Mouse (Mus musculus) kidney, adult 2 months (tissue): ENCODE data around the gene Siglec1. TPM values are rescaled to one million over a fixed set of nuclear protein-coding genes. Genes with fewer than 3 reads are reported as not detected.
A peak's percentile ranks its signal among the peaks of the same experiment; 100 is the strongest.

Experiments used
- DNase-seq: peaks from one replicate; pipeline ENCODE4 v3.0.0; 2021
- H3K27ac ChIP-seq: fragments of 200-500 bp; 2 replicates; pipeline ENCODE4 v1.5.1; 2012; ENCODE audit warnings: low read depth, low read length, control low read depth, inconsistent platforms; ENCODE audit not compliant: insufficient read depth
- H3K27me3 ChIP-seq: fragments of 200-500 bp; replicated peaks from 2 replicates; pipeline ENCODE4 v1.6.1; 2012; ENCODE audit warnings: mild to moderate bottlenecking, moderate library complexity, low read length, inconsistent platforms; ENCODE audit not compliant: control insufficient read depth, insufficient read depth
- H3K36me3 ChIP-seq: fragments of 200-500 bp; 2 replicates; pipeline ENCODE4 v1.6.1; 2012; ENCODE audit warnings: mild to moderate bottlenecking, moderate library complexity, low read length, inconsistent platforms; ENCODE audit not compliant: control insufficient read depth, insufficient read depth
- H3K4me1 ChIP-seq: fragments of 200-500 bp; 2 replicates; pipeline ENCODE4 v1.6.1; 2011; ENCODE audit warnings: low read length; ENCODE audit not compliant: control insufficient read depth, insufficient read depth
- H3K4me3 ChIP-seq: fragments of 200-500 bp; 2 replicates; pipeline ENCODE4 v1.5.1; 2011; ENCODE audit warnings: mild to moderate bottlenecking, low read depth, low read length, control low read depth; ENCODE audit not compliant: insufficient read depth
- CTCF ChIP-seq: fragments of 200-500 bp; conservative IDR thresholded peaks from 2 replicates; pipeline ENCODE4 v1.5.1; 2011; ENCODE audit warnings: low read depth, mild to moderate bottlenecking, control low read depth, low read length, moderate library complexity, mixed read lengths; ENCODE audit not compliant: insufficient read depth, insufficient read length
- POLR2A ChIP-seq: fragments of 200-500 bp; IDR thresholded peaks from one replicate; pipeline ENCODE4 v1.6.1; 2011; ENCODE audit warnings: low read depth, low read length, control low read depth
- WGBS: fragments of 180-500 bp; shearing (Covaris S2); methylation state at CpG from one replicate; pipeline ENCODE4 v1.1.7; 2018; 5-methylcytosine and 5-hydroxymethylcytosine counted together
- polyA plus RNA-seq: library from polyadenylated mRNA; depleted of rRNA; stranded (reverse); fragments of >200 nt; gene quantifications from 2 replicates; pipeline ENCODE4 v1.2.3, GENCODE M21; 2012

Siglec1 gene
- polyA plus RNA-seq, 1 experiment: 7.5 TPM

DNA sequence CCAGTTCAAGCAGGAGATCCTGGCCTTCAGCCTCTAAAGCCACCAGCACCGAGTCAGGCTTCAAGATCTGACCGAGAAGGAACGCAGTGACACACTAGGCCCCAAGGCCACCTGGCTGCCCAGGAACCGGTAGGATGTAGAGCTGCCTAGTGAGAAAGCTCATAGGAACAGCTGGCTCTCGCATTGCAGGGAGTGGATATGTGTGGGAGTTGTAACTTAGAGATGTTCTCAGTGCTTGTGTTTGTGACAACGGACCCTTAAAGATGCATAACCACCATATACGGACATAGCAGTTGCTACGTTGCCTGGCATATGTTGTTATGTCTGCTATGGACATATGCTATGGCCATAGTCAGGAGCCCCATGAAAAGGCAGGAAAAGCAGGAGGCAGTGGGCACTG, 27.9 kb downstream of the Siglec1 start:
- H3K4me1 ChIP-seq: no peaks in the 10 kb centered on the region
- no peak overlapping the region for H3K4me3 ChIP-seq
- H3K27ac ChIP-seq: no peak overlapping the region
- DNase-seq: no peak
- 93% methylated on average over 8 of the region's 8 CpGs for WGBS
- H3K36me3 ChIP-seq: no peaks in the 10 kb centered on the region
- H3K27me3 ChIP-seq: no peaks in the 10 kb centered on the region
- TF ChIP-seq CTCF (no peak), POLR2A (no peak)

DNA sequence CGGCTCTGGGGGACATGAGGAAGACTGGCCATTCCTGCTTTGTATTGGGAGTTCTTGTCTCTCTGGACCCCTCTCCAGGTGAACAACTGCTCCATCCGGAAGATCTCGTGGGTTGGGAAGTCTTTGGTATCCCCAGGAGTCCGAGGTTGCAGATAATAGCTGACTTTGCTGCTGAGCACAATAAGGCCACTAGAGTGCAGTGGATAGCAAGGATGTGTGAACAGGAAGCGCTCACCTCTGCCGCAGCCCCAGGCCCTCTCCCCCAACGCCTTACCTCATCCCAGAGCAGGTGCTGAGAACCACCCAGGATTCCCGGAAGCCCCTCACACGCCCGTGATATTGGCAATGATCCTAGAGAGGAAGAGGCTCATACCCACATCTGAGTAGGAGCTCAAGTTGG, 30.4 kb downstream of the Siglec1 start:
- 5% methylated on average over 10 of the region's 10 CpGs for WGBS
- Histone ChIP-seq H3K27ac (no peak overlapping the region), H3K36me3 (no peaks in the 10 kb centered on the region), H3K4me1 (no peaks in the 10 kb centered on the region), H3K27me3 (no peaks in the 10 kb centered on the region), H3K4me3 (no peak overlapping the region)
- TF ChIP-seq CTCF (peak; percentile 63), POLR2A (no peak)
- peak; percentile 13 for DNase-seq

DNA sequence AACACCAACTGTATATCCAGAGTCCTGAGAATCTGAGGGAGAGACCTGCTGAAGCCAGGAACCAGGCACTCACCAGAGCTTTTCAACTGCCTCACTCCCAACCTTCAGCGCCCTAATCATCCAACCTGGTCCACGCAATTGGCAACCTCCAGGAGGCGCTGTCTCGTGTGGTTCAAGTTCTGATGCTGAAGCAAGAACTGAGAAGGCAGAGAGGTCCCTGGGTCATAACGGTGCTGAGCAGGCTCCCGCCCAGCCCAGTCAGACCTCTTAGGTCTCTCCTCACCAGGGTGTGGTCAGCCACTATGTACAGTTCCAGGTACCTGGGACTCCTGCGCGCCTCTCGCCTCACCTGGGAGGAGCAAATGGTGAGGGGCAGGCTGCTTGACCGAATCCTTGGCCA, 30.9 kb downstream of the Siglec1 start:
- DNase-seq: peak; percentile 47
- Histone ChIP-seq H3K36me3 (no peaks in the 10 kb centered on the region), H3K27me3 (no peaks in the 10 kb centered on the region), H3K4me1 (no peaks in the 10 kb centered on the region), H3K4me3 (no peak overlapping the region), H3K27ac (no peak overlapping the region)
- 5% methylated on average over 10 of the region's 10 CpGs for WGBS
- no peak for TF ChIP-seq POLR2A
- TF ChIP-seq CTCF: peak; percentile 72

DNA sequence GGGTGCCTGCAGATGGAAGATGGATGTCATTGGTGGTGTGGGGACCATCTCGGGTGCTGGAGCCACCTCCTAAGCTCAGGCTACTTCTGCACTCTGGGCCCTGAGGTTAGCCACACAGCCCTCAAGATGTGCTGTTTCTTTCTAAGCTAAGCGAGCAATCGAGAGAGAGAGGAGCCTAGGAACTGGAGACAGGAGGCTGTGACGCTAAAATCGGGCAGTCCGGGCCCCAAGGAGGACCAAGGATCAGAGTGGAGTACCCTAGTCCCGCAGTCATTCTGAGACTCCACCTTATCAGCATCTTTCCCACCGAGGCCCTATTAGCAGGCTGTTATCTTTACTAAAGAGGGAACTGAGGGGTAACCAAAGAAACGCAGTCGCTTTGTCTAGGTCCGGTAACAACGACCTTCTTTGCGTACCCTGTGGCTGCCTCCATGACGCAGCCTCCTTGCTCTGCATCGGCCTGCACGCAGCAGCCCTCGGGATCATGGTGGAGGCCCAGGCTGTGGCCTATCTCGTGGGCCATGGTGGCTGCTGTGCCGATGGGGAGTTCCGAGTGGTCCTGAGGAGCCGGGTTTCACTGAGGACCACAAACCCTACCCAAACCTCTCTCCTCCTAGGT, 31.8 kb downstream of the Siglec1 start:
- TF ChIP-seq CTCF: no peak
- no peak for TF ChIP-seq POLR2A
- 12% methylated on average over 21 of the region's 21 CpGs for WGBS
- no peak for DNase-seq
- Histone ChIP-seq H3K36me3 (no peaks in the 10 kb centered on the region), H3K4me1 (no peaks in the 10 kb centered on the region), H3K4me3 (no peak overlapping the region), H3K27ac (no peak overlapping the region), H3K27me3 (no peaks in the 10 kb centered on the region)

DNA sequence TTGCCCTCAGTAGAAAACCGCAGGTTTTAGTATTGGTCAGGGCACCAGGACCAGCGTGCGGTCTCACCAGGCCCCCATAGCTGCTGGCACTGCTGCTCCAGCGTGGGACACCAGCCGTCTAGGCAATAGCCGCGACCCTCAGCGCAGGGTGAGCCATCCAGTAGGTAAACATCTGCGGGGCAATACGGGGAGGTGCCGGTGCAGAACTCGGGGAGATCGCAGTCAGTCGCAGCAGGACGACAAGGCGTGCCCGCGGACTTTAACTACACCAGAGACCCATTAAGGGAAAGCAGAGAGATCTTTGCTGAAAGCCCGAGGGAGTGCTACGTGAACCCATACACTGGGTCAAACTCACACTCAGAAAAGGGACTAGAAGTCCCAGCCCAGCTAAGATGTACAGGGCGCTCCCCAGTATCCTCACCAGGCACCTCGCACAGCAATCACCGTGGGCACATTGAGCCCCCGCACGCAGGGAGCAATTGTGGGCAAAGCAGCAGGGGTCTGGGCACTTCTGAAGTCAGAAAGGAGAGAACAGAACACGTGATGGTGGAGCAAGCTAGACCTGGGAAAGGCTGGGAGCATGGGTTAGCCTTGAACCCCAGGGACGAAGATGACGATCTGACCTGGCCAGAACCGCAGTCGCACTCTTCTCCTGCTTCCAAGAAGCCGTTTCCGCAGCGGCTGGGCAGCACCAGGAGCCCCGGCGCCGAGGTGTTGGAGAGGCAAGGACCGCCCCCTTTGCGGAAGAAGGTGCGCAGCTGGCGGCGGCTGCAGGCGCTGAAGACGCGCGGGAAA, 32.5 kb downstream of the Siglec1 start:
- WGBS: 6% methylated on average over 45 of the region's 45 CpGs
- Histone ChIP-seq H3K36me3 (no peaks in the 10 kb centered on the region), H3K27me3 (no peaks in the 10 kb centered on the region), H3K4me3 (no peak overlapping the region), H3K4me1 (no peaks in the 10 kb centered on the region), H3K27ac (no peak overlapping the region)
- TF ChIP-seq CTCF: no peak
- TF ChIP-seq POLR2A: no peak
- no peak for DNase-seq

DNA sequence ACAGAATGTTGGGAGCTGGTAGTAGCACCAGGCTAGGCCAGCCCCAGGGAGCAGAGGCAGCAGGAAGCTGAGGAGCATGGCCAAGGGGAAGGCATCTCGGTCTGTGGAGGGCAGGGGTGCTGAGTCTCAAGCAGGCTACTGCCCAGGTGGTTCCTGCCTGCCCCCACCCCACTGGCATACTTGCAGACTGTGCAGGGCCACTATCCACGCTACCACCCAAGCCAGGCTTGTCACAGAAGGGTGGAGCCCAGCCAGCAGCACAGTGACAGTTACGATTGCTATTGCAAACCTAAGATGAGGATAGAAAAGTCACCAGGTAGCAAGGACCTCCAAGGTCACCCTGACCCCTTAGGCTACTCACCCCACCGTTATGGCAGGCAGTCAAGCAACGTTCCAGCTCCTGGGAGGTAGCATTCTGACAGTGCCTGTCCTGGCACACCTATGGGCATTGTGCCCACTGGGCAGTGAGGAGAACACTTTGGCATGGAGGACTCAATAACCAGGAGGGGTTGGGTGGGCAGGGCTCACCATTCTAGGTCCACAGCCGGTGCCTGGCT, 33.6 kb downstream of the Siglec1 start:
- no peaks in the 10 kb centered on the region for H3K4me1 ChIP-seq
- no peaks in the 10 kb centered on the region for H3K36me3 ChIP-seq
- no peak overlapping the region for H3K27ac ChIP-seq
- DNase-seq: no peak
- no peaks in the 10 kb centered on the region for H3K27me3 ChIP-seq
- TF ChIP-seq POLR2A (no peak), CTCF (no peak)
- no peak overlapping the region for H3K4me3 ChIP-seq
- 67% methylated on average over 6 of the region's 6 CpGs for WGBS

DNA sequence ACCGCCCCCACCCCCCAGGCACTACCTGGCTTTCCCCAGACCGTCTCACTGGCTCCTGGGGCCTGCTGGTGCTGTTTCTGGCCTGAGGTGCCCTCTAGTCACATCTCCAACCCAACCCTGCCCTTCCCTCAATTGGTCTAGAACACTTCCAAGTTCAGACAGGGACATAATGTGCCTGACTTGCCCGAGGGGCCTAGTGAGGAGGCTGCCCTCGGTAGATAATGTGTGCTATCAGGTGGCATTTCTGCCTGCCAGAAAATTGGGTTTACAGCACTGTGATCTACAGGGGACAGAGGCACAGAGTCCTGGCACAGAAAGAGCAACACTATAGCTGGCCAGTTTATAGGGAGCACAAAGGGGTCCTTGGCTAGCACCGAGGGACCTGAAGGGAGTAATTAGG, 34.5 kb downstream of the Siglec1 start:
- Histone ChIP-seq H3K27me3 (no peaks in the 10 kb centered on the region), H3K4me3 (no peak overlapping the region), H3K27ac (no peak overlapping the region), H3K36me3 (no peaks in the 10 kb centered on the region), H3K4me1 (no peaks in the 10 kb centered on the region)
- DNase-seq: no peak
- TF ChIP-seq POLR2A: no peak
- WGBS: 76% methylated on average over 5 of the region's 5 CpGs
